Mouse (Mus musculus) stomach, embryonic 16.5 days (tissue): Measurements from ENCODE around the gene Plcd3. TPM values are rescaled to one million over a fixed set of nuclear protein-coding genes. Genes with fewer than 3 reads are reported as not detected.

Experiments
- ATAC-seq: fragments of 200-750 bp; cut with Nextera tagmentation; 2 replicates; pipeline ENCODE4 v1.8.0; 2017; ENCODE audit warnings: moderate number of reproducible peaks, moderate TSS enrichment; ENCODE audit not compliant: insufficient read depth, low FRiP score
- H3K27ac ChIP-seq: fragments of 300-500 bp; sonication (generic); 2 replicates; pipeline ENCODE4 v1.5.1; 2014; ENCODE audit warnings: low read length
- H3K27me3 ChIP-seq: fragments of 300-500 bp; sonication (generic); 2 replicates; pipeline ENCODE4 v1.6.1; 2014; ENCODE audit warnings: low read length, control low read depth, mixed read lengths; ENCODE audit not compliant: control insufficient read depth, insufficient read depth
- H3K36me3 ChIP-seq: fragments of 300-500 bp; sonication (generic); 2 replicates; pipeline ENCODE4 v1.6.1; 2014; ENCODE audit warnings: low read length; ENCODE audit not compliant: control insufficient read depth, insufficient read depth
- H3K4me1 ChIP-seq: fragments of 300-500 bp; sonication (generic); 2 replicates; pipeline ENCODE4 v1.6.1; 2014; ENCODE audit warnings: low read length, control low read depth, mixed read lengths; ENCODE audit not compliant: control insufficient read depth, insufficient read depth
- H3K4me2 ChIP-seq: fragments of 300-500 bp; sonication (generic); 2 replicates; pipeline ENCODE4 v1.6.1; 2014; ENCODE audit warnings: low read depth, low read length, mixed read lengths
- H3K4me3 ChIP-seq: fragments of 300-500 bp; sonication (generic); replicated peaks from 2 replicates; pipeline ENCODE4 v1.5.1; 2014; ENCODE audit warnings: mild to moderate bottlenecking, low read length
- H3K9ac ChIP-seq: fragments of 300-500 bp; sonication (generic); 2 replicates; pipeline ENCODE4 v1.6.1; 2014; ENCODE audit warnings: low read length
- H3K9me3 ChIP-seq: fragments of 300-500 bp; sonication (generic); replicated peaks from 2 replicates; pipeline ENCODE4 v1.6.1; 2016; ENCODE audit warnings: low read length, control low read depth; ENCODE audit not compliant: control insufficient read depth
- WGBS: fragments of 180-500 bp; shearing (Covaris S2); extraction: QIAGEN DNeasy Blood & Tissue Kit; methylation state at CpG from one replicate; pipeline ENCODE4 v1.1.7; 2014; 5-methylcytosine and 5-hydroxymethylcytosine counted together
- polyA plus RNA-seq: library from polyadenylated mRNA; unstranded; fragments of >200 nt; fragmentation: Nextera tagmentation; extraction: Ambion mirVana; gene quantifications from 2 replicates; pipeline ENCODE4 v1.2.1, GENCODE M21; 2015

The Plcd3 gene
- polyA plus RNA-seq, 1 experiment from 2014 or later: 5.2 TPM

DNA sequence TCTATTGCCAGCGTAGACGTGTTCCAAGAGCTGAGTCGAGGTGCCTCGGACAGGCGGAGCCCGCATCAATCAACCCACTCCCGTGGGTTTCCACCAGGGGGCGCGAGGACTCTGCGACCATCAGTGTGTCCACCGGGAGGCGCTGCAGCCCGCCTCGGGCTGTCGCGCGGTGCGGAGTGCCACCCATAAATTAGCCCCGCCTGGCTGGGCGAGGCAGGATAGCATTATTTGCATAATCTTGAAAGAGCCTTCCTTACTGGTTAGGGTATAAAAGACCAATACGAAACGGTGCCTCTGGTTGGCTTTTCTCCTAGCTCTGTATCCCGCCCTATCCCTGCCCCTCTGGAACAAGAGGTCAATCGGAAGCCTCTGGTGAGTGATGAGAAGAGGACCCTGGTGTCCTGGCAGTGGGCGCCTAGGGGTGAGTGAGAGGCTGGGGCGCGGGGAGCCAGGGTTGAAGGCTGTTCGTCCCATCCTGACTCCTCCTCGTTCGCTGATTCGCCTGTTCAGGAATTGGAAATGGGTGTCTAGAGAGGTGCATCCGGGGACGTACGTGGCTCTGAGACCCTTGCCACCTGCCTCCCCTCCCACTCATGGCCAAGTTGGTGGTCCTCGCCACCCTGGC, 1.4 kb upstream of the Plcd3 start:
- H3K4me2 ChIP-seq: peak overlapping the region; percentile 80
- H3K9me3 ChIP-seq: no peaks in the 10 kb centered on the region
- peaks cover 5% of the 10 kb centered on the region; the same call in 1 of the 2 replicates for H3K27me3 ChIP-seq
- H3K4me1 ChIP-seq: peaks cover 30% of the 10 kb centered on the region
- H3K4me3 ChIP-seq: peak overlapping the region; percentile 72
- WGBS: under 1% methylated on average over 35 of the region's 35 CpGs
- ATAC-seq: peak; percentile 89
- H3K27ac ChIP-seq: peak overlapping the region; percentile 5; the same call in 1 of the 2 replicates
- H3K9ac ChIP-seq: peak overlapping the region; percentile 81
- no peaks in the 10 kb centered on the region; the same call in 1 of the 2 replicates for H3K36me3 ChIP-seq

GRCm38 (mm10) chr11:103101866-103102501, 526 bp upstream of the Plcd3 start:
- Histone ChIP-seq H3K9ac (peak overlapping the region; percentile 81), H3K4me1 (peaks cover 37% of the 10 kb centered on the region), H3K27me3 (peaks cover 5% of the 10 kb centered on the region; the same call in 1 of the 2 replicates), H3K27ac (peak overlapping the region; percentile 38), H3K36me3 (no peaks in the 10 kb centered on the region; the same call in 1 of the 2 replicates), H3K9me3 (no peaks in the 10 kb centered on the region), H3K4me3 (peak overlapping the region; percentile 72), H3K4me2 (peak overlapping the region; percentile 80)
- WGBS: 4% methylated on average over 30 of the region's 30 CpGs
- ATAC-seq: peak; percentile 7; the same call in 1 of the 2 replicates

- Histone ChIP-seq H3K4me2 (peak overlapping the region; percentile 80; the same call in 1 of the 2 replicates), H3K27me3 (peaks cover 5% of the 10 kb centered on the region; the same call in 1 of the 2 replicates), H3K4me1 (peaks cover 44% of the 10 kb centered on the region), H3K36me3 (no peaks in the 10 kb centered on the region), H3K9ac (no peak overlapping the region), H3K27ac (no peak overlapping the region), H3K9me3 (no peaks in the 10 kb centered on the region), H3K4me3 (no peak overlapping the region)
- no peak for ATAC-seq
- WGBS: 73% methylated on average over 8 of the region's 8 CpGs
Measured at GRCm38 (mm10) chr11:103100361-103100760, 1.1 kb downstream of the Plcd3 start.

DNA sequence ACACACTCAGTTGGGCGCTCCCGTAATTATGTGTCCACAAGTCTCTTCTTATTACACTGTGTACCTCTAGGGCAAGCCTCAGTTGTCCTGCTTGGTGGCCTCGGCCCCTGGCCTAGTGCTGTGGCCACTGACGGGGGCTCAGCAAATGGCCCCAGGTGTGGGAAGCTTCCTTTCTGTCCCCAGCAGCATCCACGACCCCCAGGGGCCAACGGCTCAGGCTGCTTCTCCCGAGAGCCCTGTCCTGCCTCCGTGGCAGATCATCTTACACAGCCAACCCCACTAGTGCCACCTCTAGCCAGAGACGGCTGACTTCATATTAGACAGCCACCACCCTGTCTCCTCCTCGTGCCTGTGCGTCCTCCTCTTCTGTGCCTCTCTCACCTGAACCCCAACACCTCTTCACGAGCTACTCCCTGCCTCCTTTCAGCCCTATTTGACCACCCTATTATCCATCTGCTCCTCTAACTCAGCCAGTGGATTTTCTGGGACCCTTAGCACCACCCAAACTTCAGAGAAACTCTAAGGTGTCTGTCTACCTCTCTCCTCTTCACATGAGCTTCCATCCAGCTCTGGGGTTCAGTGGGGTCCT, 2.0 kb downstream of the Plcd3 start:
- peaks cover 40% of the 10 kb centered on the region for H3K4me1 ChIP-seq

GRCm38 (mm10) chr11:103098531-103099190, 2.8 kb downstream of the Plcd3 start:
- Histone ChIP-seq H3K9ac (no peak overlapping the region; the same call in 1 of the 2 replicates), H3K27ac (no peak overlapping the region), H3K4me2 (no peak overlapping the region), H3K27me3 (peaks cover 5% of the 10 kb centered on the region; the same call in 1 of the 2 replicates), H3K9me3 (no peaks in the 10 kb centered on the region), H3K36me3 (no peaks in the 10 kb centered on the region), H3K4me3 (no peak overlapping the region), H3K4me1 (peaks cover 37% of the 10 kb centered on the region)
- ATAC-seq: no peak
- WGBS: 74% methylated on average over 11 of the region's 11 CpGs

More for the DNA sequence above, 2.0 kb downstream of the Plcd3 start:
- peaks cover 5% of the 10 kb centered on the region; the same call in 1 of the 2 replicates for H3K27me3 ChIP-seq
- no peak for ATAC-seq
- no peak overlapping the region; the same call in 1 of the 2 replicates for H3K9ac ChIP-seq
- no peaks in the 10 kb centered on the region for H3K36me3 ChIP-seq
- no peak overlapping the region for H3K4me2 ChIP-seq
- no peaks in the 10 kb centered on the region for H3K9me3 ChIP-seq
- H3K27ac ChIP-seq: no peak overlapping the region
- no peak overlapping the region for H3K4me3 ChIP-seq
- WGBS: 65% methylated on average over 12 of the region's 12 CpGs

- Histone ChIP-seq H3K4me1 (peaks cover 35% of the 10 kb centered on the region), H3K27me3 (peaks cover 5% of the 10 kb centered on the region; the same call in 1 of the 2 replicates), H3K9ac (peak overlapping the region; percentile 59), H3K4me3 (peak overlapping the region; percentile 19; the same call in 1 of the 2 replicates), H3K4me2 (peak overlapping the region; percentile 42), H3K36me3 (no peaks in the 10 kb centered on the region), H3K27ac (peak overlapping the region; percentile 82), H3K9me3 (no peaks in the 10 kb centered on the region)
- ATAC-seq: 0 out of 2 replicates have a peak, but pooled peaks have one; percentile 4
- 18% methylated on average over 22 of the region's 22 CpGs for WGBS
Measured at GRCm38 (mm10) chr11:103096979-103097894, 4.2 kb downstream of the Plcd3 start.

- no peaks in the 10 kb centered on the region for H3K9me3 ChIP-seq
- ATAC-seq: no peak
- no peak overlapping the region for H3K4me2 ChIP-seq
- H3K9ac ChIP-seq: no peak overlapping the region
- peaks cover 1% of the 10 kb centered on the region; the same call in 1 of the 2 replicates for H3K27me3 ChIP-seq
- no peak overlapping the region for H3K27ac ChIP-seq
- WGBS: 88% methylated on average over 6 of the region's 6 CpGs
- no peaks in the 10 kb centered on the region for H3K36me3 ChIP-seq
- H3K4me3 ChIP-seq: no peak overlapping the region
- peaks cover 30% of the 10 kb centered on the region for H3K4me1 ChIP-seq
Measured at GRCm38 (mm10) chr11:103095801-103096200, 5.7 kb downstream of the Plcd3 start.

DNA sequence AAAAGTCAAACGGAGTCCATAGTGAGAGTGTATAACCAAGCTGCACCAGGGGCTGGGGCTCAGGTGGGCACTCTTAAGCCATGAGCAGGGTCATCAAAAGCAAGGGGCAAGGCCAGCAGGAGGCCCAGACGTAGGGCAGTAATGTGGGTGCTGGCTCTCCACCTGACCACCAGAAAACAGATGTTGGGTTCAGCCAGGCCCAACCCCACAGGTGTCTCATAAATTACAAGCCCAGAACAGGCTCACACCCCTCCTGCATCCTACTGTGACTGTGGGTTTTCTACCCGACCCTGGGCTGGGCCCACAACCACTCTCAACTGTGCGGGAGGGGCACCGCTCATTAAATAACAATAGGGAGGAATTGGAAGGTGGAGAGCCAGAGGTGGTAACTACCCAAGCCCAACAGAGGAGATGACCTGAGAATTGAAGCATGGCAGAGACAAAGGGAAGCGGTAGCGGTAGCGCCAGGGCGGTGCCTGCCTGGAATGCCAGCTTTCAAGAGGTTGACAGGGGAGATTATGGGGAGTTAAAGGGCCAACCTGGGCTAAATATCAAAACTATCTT, 6.3 kb downstream of the Plcd3 start:
- Histone ChIP-seq H3K27me3 (no peaks in the 10 kb centered on the region), H3K36me3 (no peaks in the 10 kb centered on the region), H3K4me1 (peaks cover 30% of the 10 kb centered on the region), H3K4me3 (no peak overlapping the region), H3K9me3 (no peaks in the 10 kb centered on the region), H3K9ac (peak overlapping the region; percentile 41; the same call in 1 of the 2 replicates), H3K4me2 (no peak overlapping the region), H3K27ac (peak overlapping the region; percentile 88)
- 68% methylated on average over 9 of the region's 9 CpGs for WGBS
- ATAC-seq: no peak
